Mouse (Mus musculus) heart, postnatal 0 days (tissue): Measurements from ENCODE around the gene Rusc2.

Experiments used
- CTCF ChIP-seq: IDR thresholded peaks from 2 replicates; pipeline ENCODE4 v1.5.1; 2016; ENCODE audit warnings: antibody characterized with exemption, control low read depth, low read depth
- EP300 ChIP-seq: IDR thresholded peaks from 2 replicates; pipeline ENCODE4 v1.6.1; 2016; ENCODE audit warnings: antibody characterized with exemption, low read depth

DNA sequence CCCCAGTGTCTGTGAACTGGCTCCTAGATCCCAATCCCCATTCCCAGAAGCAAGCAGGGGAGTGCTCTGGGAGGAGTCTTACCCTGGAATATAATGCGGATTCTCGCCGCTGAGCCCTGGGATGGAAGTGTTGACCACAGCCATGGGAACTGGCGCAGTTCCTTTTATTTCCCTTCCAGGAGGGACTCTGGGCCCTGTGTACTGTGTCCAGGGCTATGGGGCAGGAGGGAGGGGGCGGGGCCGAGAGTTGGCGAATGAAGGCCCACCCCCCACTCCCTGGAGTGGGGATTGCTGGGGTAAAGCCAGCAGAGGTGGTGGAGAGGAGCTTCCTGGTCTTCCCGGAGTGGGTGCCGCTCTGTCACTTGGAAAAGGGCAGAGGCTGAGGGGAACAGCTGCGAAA is 47.2 kb downstream of the Rusc2 start, which contains the start of gene Fam166b:
- TF ChIP-seq EP300 (no peak), CTCF (no peak)
